Mouse (Mus musculus): ENCODE measurements around the gene Lhx9. TPM values are rescaled to one million over a fixed set of nuclear protein-coding genes. Genes with fewer than 3 reads are reported as not detected.

Gene Lhx9
- polyA plus RNA-seq, 1 experiment from 2014 or later = 1.0 TPM

- no peak for ATAC-seq (ENCODE audit: insufficient number of reproducible peaks, low FRiP score)
- Histone ChIP-seq H3K27ac (ENCODE audit: poor library complexity, severe bottlenecking) (no peak overlapping the region), H3K9ac (no peak overlapping the region), H3K9me3 (replicated peaks) (no peaks in the 10 kb centered on the region), H3K4me3 (no peak overlapping the region), H3K4me2 (no peak overlapping the region), H3K4me1 (replicated peaks) (peaks cover 30% of the 10 kb centered on the region; the same call in 1 of the 2 replicates), H3K27me3 (replicated peaks) (peaks cover 58% of the 10 kb centered on the region), H3K36me3 (no peaks in the 10 kb centered on the region)
- 18% methylated on average over 2 of the region's 2 CpGs for WGBS
Measured at GRCm38 (mm10) chr1:138839291-138839690, 9.1 kb downstream of the Lhx9 start.

GRCm38 (mm10) chr1:138837786-138838743 lies 10.3 kb downstream of the Lhx9 start:
- WGBS = 17% methylated on average over 27 of the region's 27 CpGs
- peak overlapping the region; percentile 3; the same call in 1 of the 2 replicates for H3K4me3 ChIP-seq

GRCm38 (mm10) chr1:138835355-138835900 lies 12.9 kb downstream of the Lhx9 start:
- Histone ChIP-seq H3K9ac (no peak overlapping the region), H3K27me3 (replicated peaks) (peaks cover 65% of the 10 kb centered on the region), H3K4me2 (no peak overlapping the region), H3K4me1 (replicated peaks) (0 out of 2 replicates have a peak, but pooled peaks cover 4% of the 10 kb centered on the region), H3K27ac (ENCODE audit: poor library complexity, severe bottlenecking) (no peak overlapping the region), H3K36me3 (no peaks in the 10 kb centered on the region), H3K4me3 (no peak overlapping the region), H3K9me3 (replicated peaks) (no peaks in the 10 kb centered on the region)
- no peak for ATAC-seq (ENCODE audit: insufficient number of reproducible peaks, low FRiP score)
- WGBS = 6% methylated on average over 3 of the region's 3 CpGs

More at GRCm38 (mm10) chr1:138837786-138838743, 10.3 kb downstream of the Lhx9 start:
- ATAC-seq (ENCODE audit: insufficient number of reproducible peaks, low FRiP score) = no peak
- H3K9me3 ChIP-seq (replicated peaks) = no peaks in the 10 kb centered on the region
- peak overlapping the region; percentile 42 for H3K4me2 ChIP-seq
- no peaks in the 10 kb centered on the region for H3K36me3 ChIP-seq
- H3K4me1 ChIP-seq (replicated peaks) = peaks cover 19% of the 10 kb centered on the region; the same call in 1 of the 2 replicates
- peaks cover 62% of the 10 kb centered on the region for H3K27me3 ChIP-seq (replicated peaks)
- H3K9ac ChIP-seq = no peak overlapping the region
- H3K27ac ChIP-seq (ENCODE audit: poor library complexity, severe bottlenecking) = no peak overlapping the region

GRCm38 (mm10) chr1:138831309-138831708 lies 17.1 kb downstream of the Lhx9 start:
- peaks cover 31% of the 10 kb centered on the region for H3K27me3 ChIP-seq (replicated peaks)
- H3K27ac ChIP-seq (ENCODE audit: poor library complexity, severe bottlenecking) = no peak overlapping the region
- no peaks in the 10 kb centered on the region for H3K36me3 ChIP-seq
- no peak overlapping the region for H3K9ac ChIP-seq
- peak overlapping the region; percentile 39 for H3K4me3 ChIP-seq
- no peaks in the 10 kb centered on the region for H3K4me1 ChIP-seq (replicated peaks)
- WGBS = 2% methylated on average over 16 of the region's 16 CpGs
- no peak for ATAC-seq (ENCODE audit: insufficient number of reproducible peaks, low FRiP score)
- no peaks in the 10 kb centered on the region for H3K9me3 ChIP-seq (replicated peaks)
- H3K4me2 ChIP-seq = peak overlapping the region; percentile 70

- Histone ChIP-seq H3K9ac (no peak overlapping the region), H3K36me3 (no peaks in the 10 kb centered on the region), H3K4me2 (no peak overlapping the region), H3K27me3 (replicated peaks) (no peaks in the 10 kb centered on the region), H3K9me3 (replicated peaks) (no peaks in the 10 kb centered on the region), H3K27ac (ENCODE audit: poor library complexity, severe bottlenecking) (no peak overlapping the region), H3K4me1 (replicated peaks) (no peaks in the 10 kb centered on the region), H3K4me3 (no peak overlapping the region)
- no peak for ATAC-seq (ENCODE audit: insufficient number of reproducible peaks, low FRiP score)
- 58% methylated on average over 6 of the region's 6 CpGs for WGBS
Measured at GRCm38 (mm10) chr1:138826841-138827240, 21.5 kb downstream of the Lhx9 start.

- Histone ChIP-seq H3K9me3 (replicated peaks) (no peaks in the 10 kb centered on the region), H3K9ac (no peak overlapping the region), H3K4me2 (no peak overlapping the region), H3K27ac (ENCODE audit: poor library complexity, severe bottlenecking) (no peak overlapping the region), H3K36me3 (no peaks in the 10 kb centered on the region), H3K4me3 (no peak overlapping the region), H3K27me3 (replicated peaks) (no peaks in the 10 kb centered on the region), H3K4me1 (replicated peaks) (no peaks in the 10 kb centered on the region)
- ATAC-seq (ENCODE audit: insufficient number of reproducible peaks, low FRiP score) = no peak
- 80% methylated on average over 1 of the region's 1 CpGs for WGBS
Measured at GRCm38 (mm10) chr1:138822985-138823322, 25.4 kb downstream of the Lhx9 start.

GRCm38 (mm10) chr1:138822255-138822984 lies 26.0 kb downstream of the Lhx9 start:
- no peak overlapping the region for H3K4me3 ChIP-seq
- H3K27ac ChIP-seq (ENCODE audit: poor library complexity, severe bottlenecking) = no peak overlapping the region
- H3K27me3 ChIP-seq (replicated peaks) = no peaks in the 10 kb centered on the region
- H3K4me1 ChIP-seq (replicated peaks) = no peaks in the 10 kb centered on the region
- no peak for ATAC-seq (ENCODE audit: insufficient number of reproducible peaks, low FRiP score)
- 75% methylated on average over 7 of the region's 7 CpGs for WGBS
- no peak overlapping the region for H3K9ac ChIP-seq
- H3K9me3 ChIP-seq (replicated peaks) = no peaks in the 10 kb centered on the region
- no peaks in the 10 kb centered on the region for H3K36me3 ChIP-seq
- H3K4me2 ChIP-seq = no peak overlapping the region

- no peaks in the 10 kb centered on the region for H3K36me3 ChIP-seq
- H3K4me3 ChIP-seq = no peak overlapping the region
- H3K9me3 ChIP-seq (replicated peaks) = no peaks in the 10 kb centered on the region
- WGBS = 53% methylated on average over 3 of the region's 3 CpGs
- H3K27ac ChIP-seq (ENCODE audit: poor library complexity, severe bottlenecking) = no peak overlapping the region
- no peaks in the 10 kb centered on the region for H3K4me1 ChIP-seq (replicated peaks)
- no peak for ATAC-seq (ENCODE audit: insufficient number of reproducible peaks, low FRiP score)
- no peaks in the 10 kb centered on the region for H3K27me3 ChIP-seq (replicated peaks)
- H3K4me2 ChIP-seq = no peak overlapping the region
- no peak overlapping the region for H3K9ac ChIP-seq
Measured at GRCm38 (mm10) chr1:138801732-138802131, 46.6 kb downstream of the Lhx9 start.

GRCm38 (mm10) chr1:138801296-138801695 lies 47.1 kb downstream of the Lhx9 start:
- Histone ChIP-seq H3K27me3 (replicated peaks) (no peaks in the 10 kb centered on the region), H3K9me3 (replicated peaks) (no peaks in the 10 kb centered on the region), H3K36me3 (no peaks in the 10 kb centered on the region), H3K4me2 (no peak overlapping the region), H3K4me3 (no peak overlapping the region), H3K4me1 (replicated peaks) (no peaks in the 10 kb centered on the region), H3K27ac (ENCODE audit: poor library complexity, severe bottlenecking) (no peak overlapping the region), H3K9ac (no peak overlapping the region)
- WGBS = 60% methylated on average over 3 of the region's 3 CpGs
- no peak for ATAC-seq (ENCODE audit: insufficient number of reproducible peaks, low FRiP score)

GRCm38 (mm10) chr1:138799692-138800314 lies 48.6 kb downstream of the Lhx9 start:
- Histone ChIP-seq H3K4me3 (no peak overlapping the region), H3K27ac (ENCODE audit: poor library complexity, severe bottlenecking) (no peak overlapping the region), H3K4me2 (no peak overlapping the region), H3K4me1 (replicated peaks) (no peaks in the 10 kb centered on the region), H3K9ac (no peak overlapping the region), H3K36me3 (no peaks in the 10 kb centered on the region), H3K9me3 (replicated peaks) (no peaks in the 10 kb centered on the region), H3K27me3 (replicated peaks) (no peaks in the 10 kb centered on the region)
- no peak for ATAC-seq (ENCODE audit: insufficient number of reproducible peaks, low FRiP score)

- no peaks in the 10 kb centered on the region for H3K36me3 ChIP-seq
Measured at GRCm38 (mm10) chr1:138798110-138798509, 50.3 kb downstream of the Lhx9 start.

More at GRCm38 (mm10) chr1:138798110-138798509, 50.3 kb downstream of the Lhx9 start:
- Histone ChIP-seq H3K4me2 (no peak overlapping the region), H3K27ac (ENCODE audit: poor library complexity, severe bottlenecking) (no peak overlapping the region), H3K4me3 (no peak overlapping the region), H3K4me1 (replicated peaks) (no peaks in the 10 kb centered on the region), H3K9ac (no peak overlapping the region), H3K27me3 (replicated peaks) (no peaks in the 10 kb centered on the region), H3K9me3 (replicated peaks) (no peaks in the 10 kb centered on the region)
- WGBS = 77% methylated on average over 5 of the region's 5 CpGs
- no peak for ATAC-seq (ENCODE audit: insufficient number of reproducible peaks, low FRiP score)
